Mouse (Mus musculus) forebrain, embryonic 15.5 days (tissue): ENCODE data around the gene Tmem59l. TPM values are rescaled to one million over a fixed set of nuclear protein-coding genes. Genes with fewer than 3 reads are reported as not detected.

ENCODE experiments used
- ATAC-seq: fragments of 200-750 bp; cut with Nextera tagmentation; replicated peaks from 2 replicates; pipeline ENCODE4 v1.8.0; 2017; ENCODE audit warnings: mild to moderate bottlenecking, moderate TSS enrichment, moderate library complexity
- H3K27ac ChIP-seq: fragments of 300-500 bp; sonication (generic); replicated peaks from 2 replicates; pipeline ENCODE4 v1.5.1; 2015; ENCODE audit warnings: mild to moderate bottlenecking, inconsistent platforms
- H3K27me3 ChIP-seq: fragments of 300-500 bp; sonication (generic); 2 replicates; pipeline ENCODE4 v1.6.1; 2015; ENCODE audit warnings: inconsistent platforms
- H3K36me3 ChIP-seq: fragments of 300-500 bp; sonication (generic); 2 replicates; pipeline ENCODE4 v1.6.1; 2015; ENCODE audit warnings: mild to moderate bottlenecking, inconsistent platforms
- H3K4me1 ChIP-seq: fragments of 300-500 bp; sonication (generic); 2 replicates; pipeline ENCODE4 v1.6.1; 2015; ENCODE audit warnings: inconsistent platforms
- H3K4me2 ChIP-seq: fragments of 300-500 bp; sonication (generic); replicated peaks from 2 replicates; pipeline ENCODE4 v1.6.1; 2015; ENCODE audit warnings: mild to moderate bottlenecking, inconsistent platforms
- H3K4me3 ChIP-seq: fragments of 300-500 bp; sonication (generic); 2 replicates; pipeline ENCODE4 v1.5.1; 2015; ENCODE audit warnings: mild to moderate bottlenecking, inconsistent platforms
- H3K9ac ChIP-seq: fragments of 300-500 bp; sonication (generic); replicated peaks from 2 replicates; pipeline ENCODE4 v1.6.1; 2015; ENCODE audit warnings: mild to moderate bottlenecking, inconsistent platforms
- H3K9me3 ChIP-seq: fragments of 300-500 bp; sonication (generic); 2 replicates; pipeline ENCODE4 v1.6.1; 2016; ENCODE audit warnings: inconsistent platforms
- WGBS: fragments of 180-500 bp; shearing (Covaris S2); methylation state at CpG from one replicate; pipeline ENCODE4 v1.1.7; 2015; ENCODE audit warnings: mixed read lengths; 5-methylcytosine and 5-hydroxymethylcytosine counted together
- polyA plus RNA-seq: library from polyadenylated mRNA; unstranded; fragments of >200 nt; fragmentation: Nextera tagmentation; extraction: Ambion mirVana; gene quantifications from 2 replicates; pipeline ENCODE4 v1.2.1, GENCODE M21; 2015

The Tmem59l gene
- polyA plus RNA-seq, 1 experiment from 2014 or later, result 75.0 TPM

GRCm38 (mm10) chr8:70505698-70506327, 18.7 kb upstream of the Tmem59l start:
- peak overlapping the region; percentile 69 for H3K4me2 ChIP-seq
- WGBS, result 39% methylated on average over 32 of the region's 32 CpGs
- peak; percentile 25; the same call in 1 of the 2 replicates for ATAC-seq
- H3K27ac ChIP-seq, result peak overlapping the region; percentile 96
- H3K27me3 ChIP-seq, result peaks cover 23% of the 10 kb centered on the region
- peaks cover 19% of the 10 kb centered on the region for H3K36me3 ChIP-seq
- H3K9ac ChIP-seq, result peak overlapping the region; percentile 98
- H3K4me1 ChIP-seq, result peaks cover 62% of the 10 kb centered on the region
- peak overlapping the region; percentile 92 for H3K4me3 ChIP-seq
- no peaks in the 10 kb centered on the region for H3K9me3 ChIP-seq

- H3K27me3 ChIP-seq, result peaks cover 33% of the 10 kb centered on the region
- peaks cover 19% of the 10 kb centered on the region for H3K36me3 ChIP-seq
- no peak for ATAC-seq
- H3K9me3 ChIP-seq, result no peaks in the 10 kb centered on the region
- H3K4me2 ChIP-seq, result 0 out of 2 replicates have a peak overlapping the region, but pooled peaks have one; percentile 3
- 67% methylated on average over 3 of the region's 3 CpGs for WGBS
- H3K4me1 ChIP-seq, result peaks cover 64% of the 10 kb centered on the region
- H3K4me3 ChIP-seq, result 0 out of 2 replicates have a peak overlapping the region, but pooled peaks have one; percentile 92
- H3K27ac ChIP-seq, result no peak overlapping the region
- no peak overlapping the region for H3K9ac ChIP-seq
These were observed 17.7 kb upstream of the Tmem59l start for GRCm38 (mm10) chr8:70504851-70505250.

GRCm38 (mm10) chr8:70504291-70504716, 17.1 kb upstream of the Tmem59l start:
- peaks cover 19% of the 10 kb centered on the region for H3K36me3 ChIP-seq
- no peaks in the 10 kb centered on the region for H3K9me3 ChIP-seq
- H3K4me2 ChIP-seq, result 0 out of 2 replicates have a peak overlapping the region, but pooled peaks have one; percentile 3
- H3K27ac ChIP-seq, result no peak overlapping the region
- no peak for ATAC-seq
- H3K27me3 ChIP-seq, result peaks cover 38% of the 10 kb centered on the region
- 63% methylated on average over 16 of the region's 16 CpGs for WGBS
- 0 out of 2 replicates have a peak overlapping the region, but pooled peaks have one; percentile 92 for H3K4me3 ChIP-seq
- peaks cover 61% of the 10 kb centered on the region for H3K4me1 ChIP-seq
- H3K9ac ChIP-seq, result no peak overlapping the region

GRCm38 (mm10) chr8:70503062-70503750, 16.0 kb upstream of the Tmem59l start:
- Histone ChIP-seq H3K36me3 (peaks cover 13% of the 10 kb centered on the region), H3K4me3 (0 out of 2 replicates have a peak overlapping the region, but pooled peaks have one; percentile 4), H3K9ac (no peak overlapping the region), H3K27me3 (peaks cover 49% of the 10 kb centered on the region), H3K9me3 (no peaks in the 10 kb centered on the region), H3K4me2 (no peak overlapping the region), H3K27ac (no peak overlapping the region), H3K4me1 (peaks cover 51% of the 10 kb centered on the region)
- 12% methylated on average over 46 of the region's 46 CpGs for whole genome bisulfite sequencing
- ATAC-seq, result no peak

- Histone ChIP-seq H3K9me3 (no peaks in the 10 kb centered on the region), H3K9ac (no peak overlapping the region), H3K4me1 (peaks cover 51% of the 10 kb centered on the region)
These were observed 15.4 kb upstream of the Tmem59l start for GRCm38 (mm10) chr8:70502540-70502939.

GRCm38 (mm10) chr8:70501820-70502529, 14.8 kb upstream of the Tmem59l start:
- Histone ChIP-seq H3K4me1 (peaks cover 49% of the 10 kb centered on the region), H3K4me2 (0 out of 2 replicates have a peak overlapping the region, but pooled peaks have one; percentile 9)

More at GRCm38 (mm10) chr8:70502540-70502939, 15.4 kb upstream of the Tmem59l start:
- WGBS, result 33% methylated on average over 12 of the region's 12 CpGs
- Histone ChIP-seq H3K27ac (no peak overlapping the region), H3K4me2 (0 out of 2 replicates have a peak overlapping the region, but pooled peaks have one; percentile 9), H3K27me3 (peaks cover 56% of the 10 kb centered on the region), H3K36me3 (peaks cover 8% of the 10 kb centered on the region), H3K4me3 (no peak overlapping the region)
- ATAC-seq, result no peak

GRCm38 (mm10) chr8:70500386-70501301, 13.5 kb upstream of the Tmem59l start:
- Histone ChIP-seq H3K9ac (no peak overlapping the region), H3K4me2 (peak overlapping the region; percentile 21; the same call in 1 of the 2 replicates), H3K27ac (no peak overlapping the region), H3K36me3 (no peaks in the 10 kb centered on the region), H3K4me1 (peaks cover 43% of the 10 kb centered on the region), H3K9me3 (no peaks in the 10 kb centered on the region), H3K27me3 (peaks cover 75% of the 10 kb centered on the region), H3K4me3 (peak overlapping the region; percentile 1; the same call in 1 of the 2 replicates)
- 7% methylated on average over 38 of the region's 39 CpGs for WGBS
- ATAC-seq, result no peak

More at GRCm38 (mm10) chr8:70501820-70502529, 14.8 kb upstream of the Tmem59l start:
- no peaks in the 10 kb centered on the region for H3K9me3 ChIP-seq
- H3K4me3 ChIP-seq, result no peak overlapping the region
- no peak overlapping the region for H3K27ac ChIP-seq
- H3K9ac ChIP-seq, result 0 out of 2 replicates have a peak overlapping the region, but pooled peaks have one; percentile 14
- peaks cover 2% of the 10 kb centered on the region; the same call in 1 of the 2 replicates for H3K36me3 ChIP-seq
- 10% methylated on average over 23 of the region's 23 CpGs for WGBS
- peaks cover 61% of the 10 kb centered on the region for H3K27me3 ChIP-seq
- no peak for ATAC-seq

GRCm38 (mm10) chr8:70495771-70496062, 8.6 kb upstream of the Tmem59l start:
- Histone ChIP-seq H3K4me2 (no peak overlapping the region), H3K27me3 (peaks cover 100% of the 10 kb centered on the region), H3K36me3 (no peaks in the 10 kb centered on the region), H3K4me3 (peak overlapping the region; percentile 11; the same call in 1 of the 2 replicates), H3K27ac (no peak overlapping the region), H3K9me3 (no peaks in the 10 kb centered on the region), H3K4me1 (peaks cover 36% of the 10 kb centered on the region), H3K9ac (no peak overlapping the region)
- WGBS, result 9% methylated on average over 12 of the region's 12 CpGs
- ATAC-seq, result no peak

GRCm38 (mm10) chr8:70495001-70495770, 8.0 kb upstream of the Tmem59l start:
- Histone ChIP-seq H3K36me3 (no peaks in the 10 kb centered on the region), H3K4me2 (no peak overlapping the region), H3K4me3 (peak overlapping the region; percentile 11; the same call in 1 of the 2 replicates), H3K9me3 (no peaks in the 10 kb centered on the region), H3K27me3 (peaks cover 100% of the 10 kb centered on the region), H3K4me1 (peaks cover 34% of the 10 kb centered on the region), H3K27ac (no peak overlapping the region), H3K9ac (no peak overlapping the region)
- ATAC-seq, result no peak
- WGBS, result 0% methylated on average over 21 of the region's 21 CpGs

- Histone ChIP-seq H3K9ac (no peak overlapping the region), H3K4me2 (peak overlapping the region; percentile 58; the same call in 1 of the 2 replicates), H3K27ac (no peak overlapping the region), H3K9me3 (no peaks in the 10 kb centered on the region), H3K36me3 (no peaks in the 10 kb centered on the region), H3K4me1 (peaks cover 37% of the 10 kb centered on the region), H3K4me3 (peak overlapping the region; percentile 41), H3K27me3 (peaks cover 100% of the 10 kb centered on the region)
- no peak for ATAC-seq
- 3% methylated on average over 28 of the region's 28 CpGs for WGBS
These were observed 7.3 kb upstream of the Tmem59l start for GRCm38 (mm10) chr8:70494416-70494945.
